Comparison of ENCODE assay signal across 9 mouse cellular contexts in the genomic region with DNA sequence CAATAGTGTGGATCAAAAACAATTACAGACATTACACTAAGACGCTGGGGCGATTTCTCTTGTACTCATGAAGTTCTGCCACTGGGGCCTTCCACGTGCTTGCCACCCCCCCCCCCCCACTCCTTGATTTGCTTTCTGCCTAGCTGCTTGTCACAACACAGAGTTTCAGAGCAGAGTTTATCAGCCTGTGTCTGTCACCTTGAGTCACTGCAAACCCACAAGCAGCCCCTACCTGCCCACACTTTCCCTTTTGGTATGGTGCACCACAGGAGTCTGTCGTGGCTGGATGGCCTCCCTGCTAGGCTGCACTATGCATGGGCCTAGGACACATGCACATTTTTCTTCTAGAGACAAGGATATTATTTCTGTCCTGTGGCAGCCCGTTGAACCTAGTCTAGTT. TPM values are rescaled to one million over a fixed set of nuclear protein-coding genes. Genes with fewer than 3 reads are reported as not detected.
A peak's percentile ranks its signal among the peaks of the same experiment; 100 is the strongest.
DNase-seq lines count a peak whose midpoint lies in the region; ATAC-seq lines count a peak whose summit lies in the region.
"Had no signal": no experiment of that assay in that cellular context is flagged by ENCODE, and none has a peak within 500 bp of the region (broad histone marks: within the 10 kb centered on the region; RNA-seq: fewer than 3 reads in every experiment).

No protein-coding gene starts in this region.

- WGBS in hindbrain, embryonic 15.5 days: 71% methylated on average over 5 of the region's 5 CpGs
- 76% methylated on average over 5 of the region's 5 CpGs for WGBS in hindbrain, embryonic 16.5 days
- 51% methylated on average over 5 of the region's 5 CpGs for WGBS in limb, embryonic 15.5 days

- intact Hi-C loops in gastrocnemius, postnatal 14 days (cut with DNase I; ENCODE audit: low total_unique reads): no loop called here

- H3K9ac ChIP-seq in hindbrain, embryonic 15.5 days: no peak overlapping the region
- no peak overlapping the region for H3K9ac ChIP-seq in hindbrain, embryonic 16.5 days (ENCODE audit: low read depth, low read length)
- no peak overlapping the region for H3K9ac ChIP-seq in limb, embryonic 15.5 days

- H3K36me3 ChIP-seq in hindbrain, embryonic 15.5 days: no peaks in the 10 kb centered on the region
- H3K36me3 ChIP-seq in hindbrain, embryonic 16.5 days (ENCODE audit: control insufficient read depth, insufficient read depth, low read length): no peaks in the 10 kb centered on the region
- no peaks in the 10 kb centered on the region for H3K36me3 ChIP-seq in limb, embryonic 15.5 days

- peak; percentile 36 for DNase-seq in CD4-positive helper T cell, adult 2 months (ENCODE audit: low read depth, low spot score)
- DNase-seq in frontal cortex, postnatal 10 days (ENCODE audit: low spot score in 2 of 2): no peak
- DNase-seq in gastrocnemius, postnatal 14 days: no peak
- DNase-seq: spleen, adult 18-20 months; thymus, adult 2 months had no signal

- H3K9me3 ChIP-seq in hindbrain, embryonic 15.5 days: no peaks in the 10 kb centered on the region
- no peaks in the 10 kb centered on the region for H3K9me3 ChIP-seq in hindbrain, embryonic 16.5 days (ENCODE audit: control insufficient read depth, low read length)
- no peaks in the 10 kb centered on the region for H3K9me3 ChIP-seq in limb, embryonic 15.5 days

- no peak overlapping the region for H3K4me3 ChIP-seq in hindbrain, embryonic 15.5 days
- no peak overlapping the region for H3K4me3 ChIP-seq in hindbrain, embryonic 16.5 days (ENCODE audit: low read length)
- no peak overlapping the region for H3K4me3 ChIP-seq in limb, embryonic 15.5 days

- ATAC-seq in hindbrain, embryonic 15.5 days (ENCODE audit: low FRiP score, low read depth): no peak
- no peak for ATAC-seq in hindbrain, embryonic 16.5 days
- ATAC-seq in activated CD4-positive, CD25-positive, alpha-beta regulatory T cell, adult 4 months: peak; percentile 71
- no peak for ATAC-seq in limb, embryonic 15.5 days (ENCODE audit: insufficient number of reproducible peaks, low FRiP score, low TSS enrichment, low read depth)

- 0 out of 2 replicates have a peak overlapping the region, but pooled peaks have one; percentile 22 for H3K27ac ChIP-seq in hindbrain, embryonic 15.5 days (replicated peaks)
- H3K27ac ChIP-seq in hindbrain, embryonic 16.5 days (ENCODE audit: low read depth, low read length): no peak overlapping the region
- H3K27ac ChIP-seq in limb, embryonic 15.5 days: peak overlapping the region; percentile 83

- H3K4me1 ChIP-seq in hindbrain, embryonic 15.5 days (replicated peaks): peaks cover 33% of the 10 kb centered on the region
- H3K4me1 ChIP-seq in hindbrain, embryonic 16.5 days (ENCODE audit: control insufficient read depth, insufficient read depth, low read depth, low read length): peaks cover 16% of the 10 kb centered on the region
- H3K4me1 ChIP-seq in limb, embryonic 15.5 days: peaks cover 38% of the 10 kb centered on the region

- H3K27me3 ChIP-seq in hindbrain, embryonic 15.5 days: no peaks in the 10 kb centered on the region
- H3K27me3 ChIP-seq in hindbrain, embryonic 16.5 days (replicated peaks; ENCODE audit: control insufficient read depth, insufficient read depth, low read length): no peaks in the 10 kb centered on the region
- no peaks in the 10 kb centered on the region for H3K27me3 ChIP-seq in limb, embryonic 15.5 days

- H3K4me2 ChIP-seq in hindbrain, embryonic 15.5 days: no peak overlapping the region
- no peak overlapping the region for H3K4me2 ChIP-seq in hindbrain, embryonic 16.5 days (ENCODE audit: low read length)
- H3K4me2 ChIP-seq in limb, embryonic 15.5 days: no peak overlapping the region

RNA-seq across cellular contexts. Expression of a gene that starts 31.5 kb away (rescaled TPM):
- polyA plus RNA-seq in hindbrain, embryonic 15.5 days (2015; fragmentation: Nextera tagmentation; extraction: Ambion mirVana): 62.0 and 70.0 TPM in 2 replicates
- 10.3 and 11.1 TPM in 2 replicates for polyA plus RNA-seq in hindbrain, embryonic 16.5 days (2015; fragmentation: Nextera tagmentation; extraction: Ambion mirVana)
- 1 to 10 TPM; 3.9 to 4.6 TPM for polyA plus RNA-seq in activated CD4-positive, CD25-positive, alpha-beta regulatory T cell, adult 4 months (2017; shearing (Covaris generic))
- 19.1 and 24.3 TPM in 2 replicates for polyA plus RNA-seq in limb, embryonic 15.5 days (2015; fragmentation: Nextera tagmentation; extraction: Ambion mirVana)
- 10 to 100 TPM; 26.6 to 35.0 TPM for total RNA-seq in gastrocnemius, postnatal 14 days (2021)
